Mouse (Mus musculus): Measurements from ENCODE around the gene Hddc2.
A peak's percentile ranks its signal among the peaks of the same experiment; 100 is the strongest.

Hddc2 gene

GRCm38 (mm10) chr10:31312865-31313848 is at the start of gene Hddc2:
Hddc2 (plus strand) TSS chr10:31313383.
- peak; percentile 14 for DNase-seq (ENCODE audit: low spot score)

- DNase-seq (ENCODE audit: low spot score) = no peak
Observed at GRCm38 (mm10) chr10:31272738-31273137, 40.4 kb upstream of the Hddc2 start.

GRCm38 (mm10) chr10:31273171-31273570 is 40.0 kb upstream of the Hddc2 start:
- DNase-seq (ENCODE audit: low spot score) = no peak

- no peak for DNase-seq (ENCODE audit: low spot score)
Observed at GRCm38 (mm10) chr10:31287787-31288186, 25.4 kb upstream of the Hddc2 start.

GRCm38 (mm10) chr10:31288697-31289390 is 24.3 kb upstream of the Hddc2 start:
- DNase-seq (ENCODE audit: low spot score) = no peak

GRCm38 (mm10) chr10:31295705-31296104 is 17.5 kb upstream of the Hddc2 start:
- DNase-seq (ENCODE audit: low spot score) = no peak

GRCm38 (mm10) chr10:31296458-31296857 is 16.7 kb upstream of the Hddc2 start:
- no peak for DNase-seq (ENCODE audit: low spot score)

- no peak for DNase-seq (ENCODE audit: low spot score)
Observed at GRCm38 (mm10) chr10:31297106-31297505, 16.1 kb upstream of the Hddc2 start.

GRCm38 (mm10) chr10:31298263-31298662 is 14.9 kb upstream of the Hddc2 start:
- DNase-seq (ENCODE audit: low spot score) = no peak

- no peak for DNase-seq (ENCODE audit: low spot score)
Observed at GRCm38 (mm10) chr10:31298921-31299574, 14.1 kb upstream of the Hddc2 start.

GRCm38 (mm10) chr10:31300292-31300691 is 12.9 kb upstream of the Hddc2 start:
- DNase-seq (ENCODE audit: low spot score) = no peak

- no peak for DNase-seq (ENCODE audit: low spot score)
Observed at GRCm38 (mm10) chr10:31303446-31303845, 9.7 kb upstream of the Hddc2 start.

- no peak for DNase-seq (ENCODE audit: low spot score)
Observed at GRCm38 (mm10) chr10:31307024-31307598, 6.1 kb upstream of the Hddc2 start.

- DNase-seq (ENCODE audit: low spot score) = no peak
Observed at GRCm38 (mm10) chr10:31318491-31318890, 5.3 kb downstream of the Hddc2 start.

GRCm38 (mm10) chr10:31329436-31329835 is 16.3 kb downstream of the Hddc2 start:
- DNase-seq (ENCODE audit: low spot score) = no peak

GRCm38 (mm10) chr10:31330286-31330962 is 17.2 kb downstream of the Hddc2 start:
- no peak for DNase-seq (ENCODE audit: low spot score)

- no peak for DNase-seq (ENCODE audit: low spot score)
Observed at GRCm38 (mm10) chr10:31331225-31331775, 18.1 kb downstream of the Hddc2 start.

- DNase-seq (ENCODE audit: low spot score) = no peak
Observed at GRCm38 (mm10) chr10:31336432-31336831, 23.2 kb downstream of the Hddc2 start.

- no peak for DNase-seq (ENCODE audit: low spot score)
Observed at GRCm38 (mm10) chr10:31346401-31346800, 33.2 kb downstream of the Hddc2 start.

- no peak for DNase-seq (ENCODE audit: low spot score)
Observed at GRCm38 (mm10) chr10:31351056-31351455, 37.9 kb downstream of the Hddc2 start.

- DNase-seq (ENCODE audit: low spot score) = no peak
Observed at GRCm38 (mm10) chr10:31352845-31353427, 39.8 kb downstream of the Hddc2 start.
